18 mouse cellular contexts compared by ENCODE assay signal in the genomic region with DNA sequence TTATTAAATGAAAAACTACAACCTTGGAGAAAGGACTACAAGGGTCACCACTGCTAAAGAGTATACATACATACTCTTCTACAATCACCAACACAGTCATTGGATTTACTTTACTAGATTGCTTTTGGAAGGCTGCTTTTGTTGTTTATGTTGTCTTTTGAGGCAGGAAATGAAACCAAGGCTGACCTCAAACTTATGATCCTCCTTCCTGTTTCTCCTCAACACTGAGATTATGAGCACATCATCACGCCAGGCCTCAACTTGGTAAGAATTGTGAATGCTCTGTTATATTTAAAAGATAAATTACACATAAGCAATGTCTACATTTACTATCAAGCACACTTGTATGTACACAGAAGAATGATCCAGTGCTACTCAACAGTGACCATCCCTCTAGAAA. TPM values are rescaled to one million over a fixed set of nuclear protein-coding genes. Genes with fewer than 3 reads are reported as not detected.
DNase-seq lines count a peak whose midpoint lies in the region; ATAC-seq lines count a peak whose summit lies in the region.
"Had no signal": no experiment of that assay in that cellular context is flagged by ENCODE, and none has a peak within 500 bp of the region (broad histone marks: within the 10 kb centered on the region; RNA-seq: fewer than 3 reads in every experiment).

No protein-coding gene starts in this region.

- peak overlapping the region; percentile 12; the same call in 1 of the 2 replicates for H3K27ac ChIP-seq in liver, embryonic 12.5 days
- no peak overlapping the region for H3K27ac ChIP-seq in midbrain, embryonic 13.5 days
- H3K27ac ChIP-seq in forebrain, embryonic 16.5 days (ENCODE audit: low read length), result no peak overlapping the region
- H3K27ac ChIP-seq: hindbrain, embryonic 14.5 days; neural tube, embryonic 15.5 days; stomach, embryonic 15.5 days had no signal

- H3K4me2 ChIP-seq in liver, embryonic 12.5 days, result no peak overlapping the region
- H3K4me2 ChIP-seq in midbrain, embryonic 13.5 days (replicated peaks), result no peak overlapping the region
- H3K4me2 ChIP-seq in forebrain, embryonic 16.5 days (ENCODE audit: low read length), result no peak overlapping the region
- H3K4me2 ChIP-seq: hindbrain, embryonic 14.5 days; midbrain, embryonic 11.5 days; neural tube, embryonic 15.5 days; stomach, embryonic 15.5 days had no signal

- DNase-seq in liver, result no peak
- DNase-seq in B cell, adult 2 months, result peak; percentile 10 to 33
- peak; percentile 58 for DNase-seq in naive thymus-derived CD4-positive, alpha-beta T cell, adult 2 months (ENCODE audit: low read depth)
- no peak for DNase-seq in cerebellum, postnatal 14 days
- DNase-seq: cerebellum, adult 9-10 months; gastrocnemius, postnatal 25 days; heart, postnatal 10 days; kidney, adult 11 months; kidney, postnatal 14 days had no signal

- no peak overlapping the region for H3K9ac ChIP-seq in liver, embryonic 12.5 days
- no peak overlapping the region for H3K9ac ChIP-seq in midbrain, embryonic 13.5 days (replicated peaks)
- no peak overlapping the region for H3K9ac ChIP-seq in forebrain, embryonic 16.5 days (replicated peaks; ENCODE audit: low read depth, low read length)
- H3K9ac ChIP-seq: hindbrain, embryonic 14.5 days; neural tube, embryonic 15.5 days; stomach, embryonic 15.5 days had no signal

- no peaks in the 10 kb centered on the region for H3K9me3 ChIP-seq in liver, embryonic 12.5 days (replicated peaks)
- H3K9me3 ChIP-seq in midbrain, embryonic 13.5 days, result no peaks in the 10 kb centered on the region
- no peaks in the 10 kb centered on the region for H3K9me3 ChIP-seq in forebrain, embryonic 16.5 days (ENCODE audit: control insufficient read depth, low read length)
- H3K9me3 ChIP-seq: neural tube, embryonic 15.5 days; stomach, embryonic 15.5 days had no signal

- 81% methylated on average over 1 of the region's 1 CpGs for WGBS in liver, embryonic 12.5 days (ENCODE audit: insufficient replicate concordance)
- 92% methylated on average over 1 of the region's 1 CpGs for WGBS in midbrain, embryonic 13.5 days
- WGBS in forebrain, embryonic 16.5 days, result 97% methylated on average over 1 of the region's 1 CpGs

- H3K4me1 ChIP-seq in liver, embryonic 12.5 days, result peaks cover 73% of the 10 kb centered on the region
- peaks cover 3% of the 10 kb centered on the region for H3K4me1 ChIP-seq in midbrain, embryonic 13.5 days (replicated peaks)
- no peaks in the 10 kb centered on the region for H3K4me1 ChIP-seq in forebrain, embryonic 16.5 days (replicated peaks; ENCODE audit: control insufficient read depth, insufficient read depth, low read length)
- H3K4me1 ChIP-seq: stomach, embryonic 15.5 days had no signal

- H3K36me3 ChIP-seq in liver, embryonic 12.5 days, result peaks cover 40% of the 10 kb centered on the region
- no peaks in the 10 kb centered on the region for H3K36me3 ChIP-seq in midbrain, embryonic 13.5 days
- H3K36me3 ChIP-seq in forebrain, embryonic 16.5 days (ENCODE audit: control insufficient read depth, insufficient read depth), result no peaks in the 10 kb centered on the region; the same call in 1 of the 2 replicates
- H3K36me3 ChIP-seq: neural tube, embryonic 15.5 days; stomach, embryonic 15.5 days had no signal

- no peak for ATAC-seq in liver, embryonic 12.5 days
- ATAC-seq in granulocyte monocyte progenitor cell, adult 5-6 weeks (replicated peaks; ENCODE audit: poor library complexity, severe bottlenecking), result peak; percentile 90
- no peak for ATAC-seq in midbrain, embryonic 13.5 days
- ATAC-seq in forebrain, embryonic 16.5 days, result no peak
- ATAC-seq: Patski had no signal

- no peak overlapping the region for H3K4me3 ChIP-seq in liver, embryonic 12.5 days
- H3K4me3 ChIP-seq in midbrain, embryonic 13.5 days (replicated peaks), result no peak overlapping the region
- H3K4me3 ChIP-seq in forebrain, embryonic 16.5 days (replicated peaks; ENCODE audit: low read length), result no peak overlapping the region
- H3K4me3 ChIP-seq: neural tube, embryonic 15.5 days; stomach, embryonic 15.5 days had no signal

- no peaks in the 10 kb centered on the region for H3K27me3 ChIP-seq in liver, embryonic 12.5 days (replicated peaks)
- no peaks in the 10 kb centered on the region for H3K27me3 ChIP-seq in midbrain, embryonic 13.5 days
- H3K27me3 ChIP-seq in forebrain, embryonic 16.5 days (replicated peaks; ENCODE audit: control insufficient read depth, insufficient read depth, low read length), result no peaks in the 10 kb centered on the region
- H3K27me3 ChIP-seq: neural tube, embryonic 15.5 days; Patski; stomach, embryonic 15.5 days had no signal

RNA-seq across cellular contexts. Expression of gene Mtmr3, which starts 58.0 kb away (rescaled TPM):
- 38.8 and 41.4 TPM in 2 replicates for polyA plus RNA-seq in liver, embryonic 12.5 days (2016; fragmentation: Nextera tagmentation; extraction: Ambion mirVana)
- total RNA-seq in granulocyte monocyte progenitor cell, adult 5-6 weeks (2014; fragmentation: Nextera tagmentation), result 47.6 and 48.6 TPM in 2 replicates
- 57.7 and 76.1 TPM in 2 replicates for total RNA-seq in granulocyte monocyte progenitor cell, adult 5-6 weeks (2017)
- polyA plus RNA-seq in midbrain, embryonic 13.5 days (2015; fragmentation: Nextera tagmentation; extraction: Ambion mirVana), result 38.8 and 43.4 TPM in 2 replicates
- polyA plus RNA-seq in forebrain, embryonic 16.5 days (2015; fragmentation: Nextera tagmentation; extraction: Ambion mirVana), result 42.1 and 45.3 TPM in 2 replicates

Comparison
In these comparisons a context has a peak if more than half of its experiments do, and no peak if none do; other contexts are left out.
1. DNase-seq: peak in B cell, adult 2 months (2 of 2) and naive thymus-derived CD4-positive, alpha-beta T cell, adult 2 months (single experiment); none in liver (single experiment) and cerebellum, postnatal 14 days (0 of 2).